Mouse (Mus musculus): ENCODE data around the gene Mipol1. TPM values are rescaled to one million over a fixed set of nuclear protein-coding genes. Genes with fewer than 3 reads are reported as not detected.

Gene Mipol1
- total RNA-seq, 1 experiment from 2014 or later = 13.1 TPM

Other genes with a start within 250 kb of the Mipol1 start
- gene Slc25a21, start 33.0 kb upstream of the Mipol1 start, total RNA-seq (2021) = 0.33 and 0.91 TPM in 2 replicates
- gene Prps1l3, start within 50 bp of the Mipol1 start, total RNA-seq (2021) = 38.8 and 44.8 TPM in 2 replicates